Mouse (Mus musculus) retina, embryonic 14.5 days (tissue): ENCODE measurements around the gene Sp1.
A peak's percentile ranks its signal among the peaks of the same experiment; 100 is the strongest.

ENCODE experiments used
- DNase-seq: peaks from one replicate; pipeline ENCODE4 v3.0.0-alpha.2; 2015; ENCODE audit warnings: low spot score

The Sp1 gene

GRCm38 (mm10) chr15:102433173-102433572 is 27.2 kb downstream of the Sp1 start:
- DNase-seq = no peak

GRCm38 (mm10) chr15:102442490-102442889 is 36.5 kb downstream of the Sp1 start:
- DNase-seq = peak; percentile 94

GRCm38 (mm10) chr15:102445146-102445545 is 39.2 kb downstream of the Sp1 start, which contains the start of gene Amhr2:
Amhr2 (plus strand) TSS chr15:102445367.
- DNase-seq = no peak

GRCm38 (mm10) chr15:102446448-102446847 is 40.5 kb downstream of the Sp1 start:
- DNase-seq = no peak

GRCm38 (mm10) chr15:102449366-102449765 is 43.4 kb downstream of the Sp1 start:
- DNase-seq = no peak

GRCm38 (mm10) chr15:102450928-102451327 is 45.0 kb downstream of the Sp1 start:
- no peak for DNase-seq

GRCm38 (mm10) chr15:102451666-102452430 is 45.9 kb downstream of the Sp1 start:
- no peak for DNase-seq

GRCm38 (mm10) chr15:102455993-102456392 is 50.0 kb downstream of the Sp1 start:
- DNase-seq = peak; percentile 58

GRCm38 (mm10) chr15:102458050-102458736 is 52.2 kb downstream of the Sp1 start:
- no peak for DNase-seq

GRCm38 (mm10) chr15:102458904-102459317 is 53.0 kb downstream of the Sp1 start, which contains the start of gene Prr13:
Prr13 (plus strand) TSS chr15:102459028.
- peak; percentile 99 for DNase-seq

- DNase-seq = no peak
Measured at GRCm38 (mm10) chr15:102459381-102459780, 53.4 kb downstream of the Sp1 start.

GRCm38 (mm10) chr15:102459847-102460246 is 53.9 kb downstream of the Sp1 start:
- DNase-seq = no peak

- no peak for DNase-seq
Measured at GRCm38 (mm10) chr15:102460409-102460808, 54.5 kb downstream of the Sp1 start.

GRCm38 (mm10) chr15:102460971-102461370 is 55.0 kb downstream of the Sp1 start:
- no peak for DNase-seq

- DNase-seq = no peak
Measured at GRCm38 (mm10) chr15:102461430-102462075, 55.6 kb downstream of the Sp1 start.

GRCm38 (mm10) chr15:102463666-102464065 is 57.7 kb downstream of the Sp1 start:
- peak; percentile 62 for DNase-seq

- DNase-seq = no peak
Measured at GRCm38 (mm10) chr15:102468675-102469370, 62.9 kb downstream of the Sp1 start.

- peak; percentile 98 for DNase-seq
Measured at GRCm38 (mm10) chr15:102470183-102470604, 64.3 kb downstream of the Sp1 start, which contains the start of gene Pcbp2. Pcbp2 (plus strand) TSS chr15:102470539.

GRCm38 (mm10) chr15:102470605-102471294 is 64.8 kb downstream of the Sp1 start:
- peak; percentile 84 for DNase-seq

- DNase-seq = no peak
Measured at GRCm38 (mm10) chr15:102471295-102471645, 65.3 kb downstream of the Sp1 start.

- no peak for DNase-seq
Measured at GRCm38 (mm10) chr15:102471727-102472126, 65.8 kb downstream of the Sp1 start.
